Mouse (Mus musculus) lung, adult 2 months (tissue): ENCODE measurements around the gene Ncam1.

Source experiments
- CTCF ChIP-seq: fragments of 200-500 bp; IDR thresholded peaks from 2 replicates; pipeline ENCODE4 v1.5.1; 2011; ENCODE audit warnings: mild to moderate bottlenecking, low read length, control low read depth; ENCODE audit not compliant: insufficient read depth
- POLR2A ChIP-seq: fragments of 200-500 bp; IDR thresholded peaks from 2 replicates; pipeline ENCODE4 v1.6.1; 2011; ENCODE audit warnings: low read depth, mild to moderate bottlenecking, control low read depth, low read length, borderline replicate concordance; ENCODE audit errors: extremely low read depth

DNA sequence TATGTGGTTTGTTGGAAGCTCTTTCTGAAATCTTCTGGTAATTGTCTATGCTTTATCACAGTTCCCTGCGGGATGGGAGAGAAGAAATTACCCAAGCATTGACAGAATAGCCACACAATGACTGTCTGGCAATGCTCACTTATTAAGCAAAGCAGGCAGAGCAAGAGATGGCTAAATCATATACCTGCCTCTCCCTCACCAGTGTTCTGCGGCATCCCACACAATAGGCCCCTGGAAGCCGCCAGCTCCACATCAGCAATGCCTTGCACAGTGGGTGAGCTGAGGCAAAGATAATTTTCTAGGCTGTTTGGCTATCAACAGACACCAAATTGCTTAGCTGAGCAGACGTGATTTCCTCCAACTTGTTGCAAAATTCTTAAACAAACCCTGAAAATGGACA, 208.5 kb downstream of the Ncam1 start:
- TF ChIP-seq CTCF (no peak), POLR2A (no peak)
